Mouse (Mus musculus) liver (tissue): ENCODE data around the gene Csrp2.

Experiments used
- DNase-seq: peaks from one replicate; pipeline ENCODE4 v3.0.0-alpha.2; 2020; ENCODE audit warnings: mixed read lengths

Csrp2 gene

DNA sequence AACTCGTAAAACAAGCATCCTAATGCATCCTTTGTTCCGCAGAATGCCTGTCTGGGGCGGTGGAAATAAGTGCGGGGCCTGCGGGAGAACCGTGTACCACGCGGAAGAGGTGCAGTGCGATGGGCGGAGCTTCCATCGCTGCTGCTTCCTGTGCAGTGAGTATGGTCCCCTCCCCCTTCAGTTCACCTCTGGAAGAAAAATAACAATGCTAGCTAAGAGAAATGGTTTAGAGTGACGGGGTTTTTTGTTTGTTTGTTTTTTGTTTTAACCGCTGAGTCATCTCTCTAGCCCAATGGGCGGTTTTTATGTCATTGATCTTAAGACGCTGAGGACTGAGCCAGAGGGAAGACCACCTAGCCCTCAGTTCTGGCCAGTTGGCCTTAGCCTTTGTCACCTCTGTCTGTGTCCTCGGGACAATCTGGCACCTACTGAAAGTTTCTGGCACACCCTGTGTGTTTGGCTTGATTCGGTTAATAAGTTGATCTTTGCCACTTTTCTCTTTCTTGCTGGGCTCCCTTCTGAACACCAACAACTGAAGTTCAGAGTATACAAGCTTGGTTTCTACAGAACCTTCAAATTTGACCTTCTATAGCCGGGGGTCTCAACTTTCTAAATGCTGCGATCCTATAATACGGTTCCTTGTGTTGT, 12.4 kb downstream of the Csrp2 start:
- peak; percentile 45 for DNase-seq

DNA sequence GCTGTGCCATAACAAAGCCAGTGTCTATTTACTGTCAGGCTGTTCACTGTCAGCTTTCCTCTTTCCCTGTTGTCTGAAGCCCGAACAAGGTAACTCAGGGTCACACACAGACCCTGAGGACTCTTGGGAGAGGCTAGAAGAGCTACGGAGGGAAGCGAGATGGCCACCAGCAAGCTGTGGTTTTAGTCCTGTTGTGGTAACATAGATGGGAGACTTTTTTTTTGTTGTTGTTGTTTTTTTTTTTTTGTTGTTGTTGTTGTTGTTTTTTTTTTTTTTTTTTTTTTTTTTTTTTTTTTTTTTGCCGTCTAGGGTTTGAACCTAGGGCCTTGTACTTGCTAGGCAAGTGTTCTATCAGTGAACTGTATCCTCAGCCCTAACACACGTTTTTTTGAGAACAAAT, 14.0 kb downstream of the Csrp2 start:
- no peak for DNase-seq

DNA sequence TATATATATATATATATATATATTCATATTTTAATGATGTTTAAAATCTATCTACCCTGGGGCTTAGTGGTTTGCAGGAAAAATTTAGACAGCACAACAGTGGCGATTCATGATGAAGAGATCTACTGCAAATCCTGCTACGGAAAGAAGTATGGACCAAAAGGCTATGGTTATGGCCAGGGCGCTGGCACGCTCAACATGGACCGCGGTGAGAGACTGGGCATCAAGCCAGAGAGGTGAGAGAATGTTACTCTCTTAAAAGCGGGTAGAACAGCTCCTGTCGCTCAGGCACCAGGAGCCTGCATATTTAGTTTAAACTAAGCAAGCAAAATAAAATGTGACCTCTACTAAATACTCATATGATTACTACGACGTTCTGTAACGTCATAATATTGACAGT, 15.5 kb downstream of the Csrp2 start:
- DNase-seq = no peak

DNA sequence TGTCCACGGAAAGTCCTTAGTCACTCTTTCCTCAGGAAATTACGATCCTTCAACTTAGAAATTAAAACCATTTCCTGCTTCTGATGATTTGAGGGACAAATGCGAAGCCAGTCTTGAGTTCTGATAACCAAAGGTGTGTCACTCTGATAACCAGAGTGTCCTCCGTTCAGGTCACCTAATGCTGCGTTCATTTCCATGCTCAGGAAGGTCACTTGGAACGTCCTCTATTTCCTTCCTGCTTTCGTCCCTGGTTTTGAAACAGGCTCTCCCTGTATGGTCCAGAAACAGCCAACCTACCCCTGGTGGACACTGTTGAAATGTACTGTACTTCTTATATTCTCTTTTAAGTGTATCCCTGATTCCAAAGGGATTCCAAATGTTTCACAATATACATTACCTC, 16.1 kb downstream of the Csrp2 start:
- DNase-seq = no peak

DNA sequence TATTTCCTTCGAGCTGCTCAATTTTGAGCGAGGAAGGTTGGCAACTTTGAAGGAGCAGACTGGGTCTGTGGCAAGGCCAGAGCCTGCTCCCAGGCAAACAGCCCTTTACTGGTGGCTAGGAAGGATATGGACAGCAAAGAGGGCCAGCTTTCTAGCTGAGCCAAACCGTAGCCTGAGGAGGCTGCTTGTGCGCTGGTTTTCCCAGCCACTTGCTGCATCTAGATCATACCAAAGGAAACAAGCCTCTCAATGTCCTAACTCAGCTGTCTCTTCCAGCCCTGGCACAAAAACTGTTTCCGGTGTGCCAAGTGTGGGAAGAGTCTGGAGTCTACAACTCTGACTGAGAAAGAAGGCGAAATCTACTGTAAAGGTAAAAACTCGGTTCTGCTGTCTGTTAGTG, 18.8 kb downstream of the Csrp2 start:
- no peak for DNase-seq

DNA sequence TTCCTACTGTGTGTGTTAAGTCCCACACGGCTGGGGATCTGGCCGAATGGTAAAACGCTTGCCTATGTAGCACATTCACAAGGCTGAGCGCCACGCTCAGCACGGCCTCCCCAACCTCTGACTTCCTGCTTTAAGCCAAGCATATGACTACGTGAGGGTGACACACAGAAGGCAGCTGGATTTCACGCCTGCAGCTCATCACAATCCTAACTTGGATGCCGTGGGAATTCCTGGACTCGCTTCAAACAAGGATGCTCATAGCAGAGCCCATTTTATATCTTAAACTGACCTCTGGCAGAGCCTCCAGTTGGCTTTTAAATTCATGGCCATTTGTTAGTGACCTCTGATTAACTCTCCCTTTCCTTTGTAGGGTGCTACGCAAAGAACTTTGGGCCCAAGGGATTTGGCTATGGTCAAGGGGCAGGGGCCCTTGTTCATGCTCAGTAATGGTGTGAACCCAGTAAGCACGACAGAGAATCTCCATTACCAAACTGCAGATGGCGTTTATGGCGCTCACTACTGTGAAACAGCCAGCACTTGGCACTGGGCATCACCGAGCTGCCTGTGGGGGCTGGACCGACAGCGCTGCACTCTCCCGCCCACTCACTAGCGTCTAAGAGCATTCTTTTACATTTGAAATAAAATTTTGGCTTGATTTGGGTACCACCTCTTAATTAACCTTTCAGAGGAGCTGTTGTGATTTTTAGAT, 19.4 kb downstream of the Csrp2 start:
- no peak for DNase-seq

DNA sequence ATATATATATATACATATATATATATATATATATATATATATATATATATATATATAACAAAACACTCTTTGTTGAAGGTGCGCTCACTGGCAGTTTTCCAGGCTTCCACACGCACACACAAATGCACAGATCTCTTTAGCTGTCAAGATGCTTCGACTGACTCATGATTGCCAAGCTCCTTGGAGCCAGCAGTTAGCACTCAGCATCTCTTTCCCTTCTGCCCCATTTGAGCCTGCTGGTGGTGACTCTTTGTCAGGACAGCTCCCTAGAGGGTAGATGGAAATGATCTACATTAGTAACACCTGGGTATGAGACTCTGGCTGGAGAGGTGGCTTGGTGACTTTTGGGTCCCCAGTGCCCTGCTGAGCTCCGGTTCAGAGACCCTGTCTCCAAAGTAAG, 20.1 kb downstream of the Csrp2 start:
- DNase-seq = no peak

DNA sequence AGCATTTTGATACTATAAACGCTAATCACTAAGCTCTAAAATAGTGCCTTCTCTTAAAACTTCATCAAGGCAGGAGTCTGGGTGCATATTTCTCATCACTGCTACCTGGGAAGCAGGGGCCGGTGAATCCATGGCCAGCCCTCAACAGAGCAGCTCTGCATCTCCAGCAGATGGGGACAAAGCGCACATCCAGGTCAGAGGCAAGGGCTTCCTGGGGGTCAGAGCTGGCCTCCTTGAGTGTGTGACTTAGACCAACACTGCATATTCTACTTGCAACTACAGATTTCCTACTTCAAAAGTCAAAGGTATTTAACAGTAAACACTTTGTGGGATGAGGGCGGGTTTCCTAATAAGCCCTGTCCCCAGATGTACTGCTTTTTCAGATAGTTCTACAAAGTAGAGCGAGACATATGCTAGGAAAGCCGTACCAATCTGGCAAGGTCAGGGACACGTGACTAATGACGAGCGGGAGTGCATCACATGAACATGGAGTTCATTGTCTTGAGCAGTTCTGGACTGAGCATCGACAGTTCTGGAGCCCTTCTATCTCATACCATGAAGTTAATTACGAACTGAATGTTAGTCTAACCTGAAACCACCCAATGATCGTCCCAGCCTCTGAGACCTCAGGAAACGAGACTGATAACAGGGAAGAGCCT, 21.3 kb downstream of the Csrp2 start:
- no peak for DNase-seq

DNA sequence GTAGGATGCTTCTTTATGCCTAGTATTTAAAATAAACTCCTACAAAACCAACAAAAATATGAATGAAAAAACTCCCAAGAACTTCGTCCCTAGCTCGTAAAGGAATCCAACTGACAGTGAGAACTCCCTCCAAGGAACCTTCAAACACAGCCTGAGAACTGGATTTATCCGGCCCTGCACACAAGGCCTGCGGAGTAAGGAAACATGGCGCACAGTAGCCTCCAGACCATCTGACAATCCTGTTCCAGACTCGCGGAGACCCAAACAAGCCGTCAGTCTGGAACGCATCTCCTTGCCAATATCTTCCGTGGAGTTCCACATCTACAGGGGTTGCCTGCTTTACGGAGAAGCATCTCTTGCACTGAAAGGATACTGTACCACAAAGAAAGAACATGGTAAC, 22.4 kb downstream of the Csrp2 start:
- no peak for DNase-seq

DNA sequence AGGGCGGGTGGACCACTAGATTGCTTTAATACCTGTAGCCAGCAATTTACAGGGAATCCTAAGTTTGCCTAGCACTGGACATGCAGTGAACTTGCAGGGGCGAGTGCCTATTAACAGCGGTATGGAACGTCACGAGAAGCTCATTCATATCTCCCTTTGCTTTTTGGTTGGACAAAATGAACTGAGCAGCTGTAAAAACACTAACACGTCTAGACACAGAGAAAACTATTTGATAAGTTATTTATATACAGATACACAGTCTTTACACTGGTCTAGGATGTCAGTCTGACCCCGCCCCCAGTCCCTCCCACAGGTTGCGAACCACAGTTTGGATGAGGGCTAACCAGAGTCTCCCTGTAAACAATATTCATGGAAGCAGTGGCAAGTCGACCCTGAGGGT, 23.2 kb downstream of the Csrp2 start:
- no peak for DNase-seq

DNA sequence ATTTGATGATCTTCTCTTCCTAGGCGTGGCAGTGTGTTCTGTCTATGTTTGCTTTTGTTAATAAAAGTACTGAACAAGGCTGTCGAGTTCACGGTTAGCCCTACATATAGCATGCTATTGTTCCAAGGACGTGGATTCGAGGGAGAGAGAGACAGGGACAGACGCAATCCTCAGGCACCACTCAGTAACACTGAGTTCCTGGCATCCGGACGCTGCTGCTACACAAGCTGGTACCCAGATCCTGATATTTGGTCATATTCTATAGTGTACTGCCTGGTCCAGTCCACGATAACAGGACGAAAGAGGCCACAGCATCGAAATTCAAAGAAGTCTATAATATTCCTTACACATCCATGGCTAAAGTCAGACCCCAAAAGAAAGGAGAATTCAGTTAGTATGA, 24.6 kb downstream of the Csrp2 start:
- no peak for DNase-seq

DNA sequence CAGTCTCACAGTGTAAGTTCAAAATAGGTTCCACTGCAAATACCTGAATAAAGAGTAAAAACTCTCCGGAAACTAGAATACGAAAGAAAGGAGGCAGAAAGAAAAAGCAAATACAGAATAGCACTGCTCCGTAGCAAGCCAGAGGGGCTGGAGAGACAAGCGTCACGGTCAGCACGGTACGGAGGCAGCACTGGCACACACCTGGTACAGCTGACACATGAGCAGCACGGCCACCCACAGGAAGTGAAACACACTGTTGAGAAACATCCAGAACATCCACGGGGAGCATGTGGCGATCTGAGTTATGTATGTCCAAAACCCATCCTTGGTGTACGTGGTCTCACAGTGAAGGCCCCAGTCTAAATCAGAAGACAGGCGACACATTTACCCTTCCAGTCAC, 26.4 kb downstream of the Csrp2 start:
- DNase-seq = no peak

DNA sequence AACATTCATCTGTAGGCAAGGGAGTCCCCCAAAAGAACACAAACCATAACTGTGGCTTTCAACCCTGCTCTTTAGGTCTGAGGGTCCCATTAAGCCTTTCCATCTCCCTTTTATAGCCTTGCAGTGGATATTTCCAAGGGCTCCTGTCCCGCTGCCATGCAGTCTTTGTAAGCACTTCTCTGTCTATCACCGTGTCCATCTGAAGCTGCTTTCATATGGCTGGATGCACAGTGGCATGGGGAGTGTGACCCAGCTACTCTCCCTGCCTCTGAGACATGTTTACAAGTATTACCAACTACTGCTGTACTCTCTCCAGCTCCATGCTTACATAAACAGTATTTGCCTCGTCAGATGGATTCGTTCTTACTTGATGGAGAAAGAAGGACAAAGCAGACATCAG, 28.0 kb downstream of the Csrp2 start:
- DNase-seq = no peak

DNA sequence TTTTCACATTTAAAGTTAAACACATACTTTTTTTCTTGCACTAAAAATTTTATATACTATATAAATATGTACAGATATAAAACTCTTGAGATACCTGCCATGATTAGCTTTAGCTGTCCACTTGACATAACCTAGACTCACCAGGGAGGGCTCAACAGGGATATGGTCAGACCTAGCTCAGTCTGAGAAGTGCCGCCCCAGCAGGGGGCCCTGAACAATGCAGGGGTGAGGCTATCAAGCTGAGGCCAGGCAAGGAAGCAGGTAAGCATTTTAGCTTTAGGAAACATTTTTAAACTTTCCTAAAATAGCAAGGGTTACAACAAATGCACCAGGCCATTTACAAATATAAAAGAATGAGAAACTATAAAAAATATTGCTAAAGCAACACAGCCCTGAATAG, 31.5 kb downstream of the Csrp2 start:
- DNase-seq = no peak

DNA sequence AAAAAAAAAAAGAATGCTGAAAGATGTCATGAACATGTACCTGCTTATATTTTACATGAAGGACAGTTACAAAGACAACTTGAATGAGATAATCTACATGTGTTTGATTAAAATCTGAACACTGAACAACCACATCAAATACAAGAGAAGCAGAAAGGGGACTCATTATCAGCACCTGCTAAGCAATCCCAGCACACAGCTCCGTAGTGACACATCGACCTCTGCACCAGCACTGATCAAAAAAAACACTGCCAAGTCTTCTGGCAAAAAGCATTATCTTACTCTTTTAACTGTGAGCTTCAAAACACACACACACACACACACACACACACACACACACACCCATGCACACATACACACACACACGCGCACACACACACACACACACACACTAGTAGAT, 32.2 kb downstream of the Csrp2 start:
- DNase-seq = no peak

DNA sequence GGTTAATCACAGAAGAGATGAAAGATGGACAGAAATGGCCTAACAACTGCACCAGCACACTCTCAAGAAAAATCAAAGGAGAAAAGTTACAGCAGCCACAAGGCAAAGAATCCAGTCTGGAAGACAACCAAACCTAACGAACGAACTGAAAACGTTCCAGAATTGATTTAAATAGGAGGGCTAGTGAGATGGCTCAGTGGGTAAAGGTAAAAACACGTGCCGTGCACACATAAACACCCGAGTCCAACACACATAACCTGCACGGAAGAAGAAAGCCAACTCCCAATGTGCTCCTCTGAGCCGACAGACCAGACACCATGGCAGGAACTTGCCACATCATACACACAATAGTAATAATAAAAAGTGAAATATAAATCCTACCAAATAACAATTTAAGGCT, 32.7 kb downstream of the Csrp2 start:
- no peak for DNase-seq

DNA sequence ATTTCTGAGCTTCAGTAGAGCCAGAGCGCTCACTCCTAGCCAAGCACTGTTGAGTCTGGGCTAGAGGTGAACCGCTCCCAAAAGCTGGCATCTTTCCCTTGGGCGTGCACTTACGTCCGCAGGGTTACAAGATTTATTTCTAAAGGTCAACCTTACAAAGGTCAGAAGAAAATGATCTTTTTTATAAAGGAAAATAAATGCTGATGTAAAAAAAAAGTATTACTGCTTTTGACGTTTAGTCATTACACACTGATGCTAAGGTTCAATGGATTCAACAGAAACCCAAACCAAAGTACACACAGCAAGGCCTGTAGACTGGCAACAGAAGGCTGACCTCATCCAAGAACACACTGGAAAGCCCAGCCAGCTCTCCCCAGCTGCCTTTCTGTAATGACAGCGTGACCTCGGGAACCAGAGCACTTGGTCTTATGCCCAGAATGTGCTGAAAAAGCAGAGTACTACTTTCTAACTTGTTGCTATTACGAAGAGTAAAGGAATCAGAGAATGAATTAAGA, 33.4 kb downstream of the Csrp2 start:
- DNase-seq = peak; percentile 24

DNA sequence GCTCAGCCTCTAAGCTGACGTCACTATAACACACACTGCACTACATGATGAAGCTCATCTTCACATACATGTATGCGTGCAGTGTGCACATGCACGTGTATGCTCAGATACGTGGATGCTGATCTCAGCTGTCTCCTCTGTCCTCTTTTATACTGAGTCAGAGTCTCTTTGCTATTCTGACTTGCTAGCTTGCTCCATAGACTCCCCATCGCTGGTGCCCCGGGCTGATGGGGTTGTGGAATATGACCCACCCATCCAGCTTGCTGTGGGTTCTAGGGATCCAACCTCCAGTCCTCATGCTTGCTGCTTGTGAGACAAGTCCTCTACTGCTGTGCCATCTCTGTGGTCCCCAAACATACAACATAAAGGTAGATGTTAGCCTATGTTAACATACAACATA, 39.3 kb downstream of the Csrp2 start:
- DNase-seq = no peak

DNA sequence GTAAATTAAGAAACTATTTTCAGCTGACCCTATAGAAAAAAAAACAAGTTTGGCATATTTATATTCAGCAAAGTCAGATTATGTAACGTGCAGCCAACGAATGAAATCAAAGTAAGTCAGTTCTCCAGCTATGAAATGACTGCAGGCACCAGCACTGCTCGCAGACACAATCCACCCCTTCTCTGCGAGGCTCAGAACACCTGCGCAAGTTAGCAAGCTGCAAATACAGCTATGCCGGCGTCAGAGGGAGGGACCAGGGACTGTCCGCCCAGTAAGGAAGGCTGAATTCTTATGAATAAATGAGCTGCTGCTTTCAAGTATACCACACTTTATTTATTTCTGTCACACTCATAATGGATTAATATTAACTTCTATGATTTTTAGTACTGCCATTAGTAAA, 40.2 kb downstream of the Csrp2 start:
- no peak for DNase-seq

DNA sequence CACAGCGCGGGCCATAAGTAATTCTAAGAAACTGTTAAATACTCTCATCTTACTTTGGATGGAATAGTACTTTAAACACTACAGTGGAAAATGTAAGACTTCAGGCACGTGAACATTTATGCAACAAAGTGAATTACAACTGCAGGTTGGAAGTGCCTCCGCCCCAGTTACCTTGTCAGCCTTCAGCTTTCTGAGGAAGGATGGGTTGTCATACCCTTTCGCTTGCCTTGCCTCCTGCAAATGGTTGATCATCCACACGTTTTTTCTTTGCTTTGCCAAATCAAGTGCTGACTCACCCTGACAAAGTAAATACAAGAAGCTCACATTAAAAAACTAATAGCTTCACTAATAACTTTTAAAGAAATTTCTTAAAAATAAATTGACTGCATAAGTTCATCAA, 41.3 kb downstream of the Csrp2 start:
- no peak for DNase-seq

DNA sequence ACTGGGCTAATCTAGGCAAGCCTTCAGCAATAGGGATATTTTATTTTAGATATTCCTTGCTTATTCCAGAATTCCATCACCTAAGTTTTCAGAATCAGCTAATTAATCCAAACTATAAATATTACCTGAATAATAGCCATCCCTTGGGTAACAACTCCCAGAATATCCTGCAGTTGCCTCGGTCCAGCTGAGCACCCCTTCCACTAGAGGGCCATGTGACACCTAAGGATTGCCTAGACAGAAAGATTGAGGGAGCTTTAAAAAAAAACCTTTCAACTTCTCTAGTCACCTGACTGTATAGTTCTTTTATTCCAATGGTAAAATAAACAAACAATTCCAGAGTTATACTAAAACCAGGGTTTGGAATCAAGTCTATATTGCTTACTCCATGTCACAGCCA, 42.6 kb downstream of the Csrp2 start:
- no peak for DNase-seq

DNA sequence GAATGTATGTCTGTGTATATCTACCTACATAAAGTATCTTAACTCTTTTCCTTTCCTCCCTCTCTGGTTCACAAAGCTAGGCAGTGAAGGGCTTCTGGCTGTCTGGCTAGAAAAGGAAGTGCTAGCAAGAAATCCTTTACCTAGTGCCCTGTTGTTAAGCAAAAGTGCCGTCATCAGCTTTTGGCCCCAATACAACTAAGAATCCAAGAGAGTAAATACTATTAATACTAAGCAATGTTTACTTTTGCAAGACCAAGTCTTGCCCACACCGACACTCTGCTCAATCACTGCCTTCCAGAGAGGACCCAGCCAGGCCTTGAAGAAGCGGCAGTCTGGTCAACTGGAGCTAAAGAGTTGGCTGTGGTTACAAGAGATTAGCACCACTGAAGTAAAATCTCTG, 51.5 kb downstream of the Csrp2 start:
- no peak for DNase-seq

DNA sequence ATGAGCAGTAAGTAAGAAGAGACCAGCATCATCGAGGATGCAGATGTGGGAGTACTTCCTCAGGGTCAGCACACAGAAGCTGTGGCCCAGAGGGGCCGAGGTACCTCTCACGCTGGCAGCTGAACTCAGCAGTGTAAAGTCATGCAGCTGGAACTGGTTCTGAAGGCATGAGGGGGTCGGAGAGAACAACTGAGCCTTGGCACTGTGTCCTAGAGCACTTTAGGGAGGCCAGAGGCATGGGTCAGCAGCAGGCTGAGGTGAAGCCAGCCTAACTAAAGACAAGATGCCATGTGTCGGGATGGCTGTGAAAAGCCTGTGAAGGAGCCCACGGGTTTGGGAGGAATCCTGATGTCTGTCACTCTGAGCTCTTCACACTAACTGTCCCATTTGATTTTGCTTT, 51.9 kb downstream of the Csrp2 start:
- no peak for DNase-seq

DNA sequence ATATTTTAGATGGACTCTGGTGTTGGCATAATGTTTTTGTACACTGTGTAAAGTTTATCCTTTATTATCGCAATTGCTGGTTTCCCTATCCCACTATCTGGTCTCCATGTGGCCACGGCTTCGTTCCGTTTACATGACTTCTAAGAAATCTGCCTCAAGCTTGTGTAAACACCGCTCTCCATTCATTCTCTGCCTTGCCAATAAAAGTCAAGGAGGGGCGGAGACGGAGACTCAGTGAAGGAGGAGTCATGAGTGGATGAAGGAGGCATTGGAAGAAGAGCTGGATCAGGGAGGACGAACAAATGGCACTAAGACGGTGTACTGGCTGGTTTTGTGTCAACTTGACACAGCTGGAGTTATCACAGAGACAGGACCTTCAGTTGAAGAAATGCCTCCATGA, 52.4 kb downstream of the Csrp2 start:
- DNase-seq = no peak
